Mouse (Mus musculus): ENCODE results near the gene Proz. TPM values are rescaled to one million over a fixed set of nuclear protein-coding genes. Genes with fewer than 3 reads are reported as not detected.

The Proz gene
- total and polyA plus RNA-seq, 3 experiments: 0.12 to 0.54 TPM; not detected in 1

- Histone ChIP-seq H3K27ac (ENCODE audit: control insufficient read depth, low read depth, low read length) (no peak overlapping the region), H3K4me1 (ENCODE audit: control insufficient read depth in 1 of 2, insufficient read depth in 2 of 2, low read length in 2 of 2) (no peaks in the 10 kb centered on the region), H3K36me3 (ENCODE audit: control insufficient read depth in 1 of 2, insufficient read depth in 2 of 2, low read length in 2 of 2) (no peaks in the 10 kb centered on the region), H3K4me3 (ENCODE audit: control insufficient read depth in 1 of 2, insufficient read depth in 1 of 2, low read depth in 2 of 2, low read length in 2 of 2) (no peak overlapping the region), H3K9ac (ENCODE audit: control insufficient read depth, low read depth, low read length, poor library complexity, severe bottlenecking) (no peak overlapping the region), H3K79me2 (ENCODE audit: control insufficient read depth, insufficient read depth, low read length, poor library complexity) (no peaks in the 10 kb centered on the region), H3K27me3 (ENCODE audit: control insufficient read depth in 1 of 2, insufficient read depth in 2 of 2, low read length in 2 of 2) (peaks cover 11 to 12% of the 10 kb centered on the region in 2 experiments), H3K9me3 (replicated peaks; ENCODE audit: insufficient read depth, low read length) (no peaks in the 10 kb centered on the region)
- no peak for TF ChIP-seq POLR2A (IDR thresholded peaks at IDR 0.05; ENCODE audit: control insufficient read depth in 1 of 2, insufficient read depth in 1 of 2, low read depth in 1 of 2, low read length in 2 of 2, poor library complexity in 1 of 2)
- no peak for TF ChIP-seq TBP (IDR thresholded peaks at IDR 0.05; ENCODE audit: low read depth, low read length)
- TF ChIP-seq ZKSCAN1 (IDR thresholded peaks at IDR 0.05; ENCODE audit: low read depth, low read length): no peak
- TF ChIP-seq EP300 (IDR thresholded peaks at IDR 0.05; ENCODE audit: low read depth in 1 of 2, low read length in 2 of 2): no peak
- no peak for TF ChIP-seq MAZ (IDR thresholded peaks at IDR 0.05; ENCODE audit: low read depth, low read length)
- no peak for TF ChIP-seq GATA1 (IDR thresholded peaks at IDR 0.05; ENCODE audit: low read depth, low read length)
- no peak for TF ChIP-seq POLR2AphosphoS2 (IDR thresholded peaks at IDR 0.05; ENCODE audit: low read length)
- TF ChIP-seq ZMIZ1 (IDR thresholded peaks at IDR 0.05; ENCODE audit: low read depth, low read length): no peak
- no peak for TF ChIP-seq TCF12 (IDR thresholded peaks at IDR 0.05; ENCODE audit: low read depth, low read length)
- TF ChIP-seq ETS1 (IDR thresholded peaks at IDR 0.05; ENCODE audit: low read depth, low read length): no peak
- TF ChIP-seq ZNF384 (IDR thresholded peaks at IDR 0.05; ENCODE audit: low read depth, low read length): no peak
- TF ChIP-seq POLR2AphosphoS5 (IDR thresholded peaks at IDR 0.05; ENCODE audit: borderline replicate concordance, low read depth, low read length): no peak
- TF ChIP-seq KAT2A (conservative IDR thresholded peaks at IDR 0.05; ENCODE audit: low read depth, low read length): no peak
- TF ChIP-seq TAL1 (IDR thresholded peaks at IDR 0.05; ENCODE audit: low read length): no peak
- no peak for TF ChIP-seq ZC3H11A (IDR thresholded peaks at IDR 0.05; ENCODE audit: low read depth, low read length)
- no peak for TF ChIP-seq MAX (IDR thresholded peaks at IDR 0.05; ENCODE audit: low read length)
- no peak for DNase-seq (ENCODE audit: low read depth, low spot score)
Measured at GRCm38 (mm10) chr8:13021830-13022229, 38.9 kb upstream of the Proz start.

GRCm38 (mm10) chr8:13025487-13026224 is 35.1 kb upstream of the Proz start, which contains the start of gene F7:
F7 (plus strand) TSS chr8:13026034.
- H3K27ac ChIP-seq (ENCODE audit: control insufficient read depth, low read depth, low read length): no peak within 1 kb of the TSS
- no peak within 1 kb of the TSS for H3K4me3 ChIP-seq (ENCODE audit: control insufficient read depth in 1 of 2, insufficient read depth in 1 of 2, low read depth in 2 of 2, low read length in 2 of 2)
- H3K9me3 ChIP-seq (replicated peaks; ENCODE audit: insufficient read depth, low read length): no peaks in the 10 kb centered on the region
- no peak for DNase-seq (ENCODE audit: low read depth, low spot score)
- no peak within 1 kb of the TSS for H3K9ac ChIP-seq (ENCODE audit: control insufficient read depth, low read depth, low read length, poor library complexity, severe bottlenecking)
- TF ChIP-seq NRF1 (IDR thresholded peaks at IDR 0.05; ENCODE audit: insufficient read depth, low read depth, low read length, poor library complexity, severe bottlenecking) (no peak), MXI1 (IDR thresholded peaks at IDR 0.05; ENCODE audit: low read depth, low read length) (no peak), TCF12 (IDR thresholded peaks at IDR 0.05; ENCODE audit: low read depth, low read length) (no peak), CTCF (IDR thresholded peaks at IDR 0.05 in 2 of 3, conservative IDR thresholded peaks at IDR 0.05 in 1 of 3; ENCODE audit: control insufficient read depth in 1 of 3, insufficient read depth in 1 of 3, low read depth in 2 of 3, low read length in 3 of 3, poor library complexity in 1 of 3, severe bottlenecking in 1 of 3) (no peak), MYC (IDR thresholded peaks at IDR 0.05; ENCODE audit: low read depth, low read length) (no peak), USF2 (IDR thresholded peaks at IDR 0.05; ENCODE audit: borderline replicate concordance in 1 of 2, insufficient read depth in 1 of 2, low read depth in 1 of 2, low read length in 2 of 2) (no peak), HCFC1 (IDR thresholded peaks at IDR 0.05; ENCODE audit: low read depth, low read length) (no peak)
- H3K4me1 ChIP-seq (ENCODE audit: control insufficient read depth in 1 of 2, insufficient read depth in 2 of 2, low read length in 2 of 2): no peaks in the 10 kb centered on the region
- no peaks in the 10 kb centered on the region for H3K79me2 ChIP-seq (ENCODE audit: control insufficient read depth, insufficient read depth, low read length, poor library complexity)
- peaks cover 11 to 12% of the 10 kb centered on the region in 2 experiments for H3K27me3 ChIP-seq (ENCODE audit: control insufficient read depth in 1 of 2, insufficient read depth in 2 of 2, low read length in 2 of 2)
- H3K36me3 ChIP-seq (ENCODE audit: control insufficient read depth in 1 of 2, insufficient read depth in 2 of 2, low read length in 2 of 2): no peaks in the 10 kb centered on the region

Measured in MEL (cell line).